Mouse (Mus musculus): ENCODE results near the gene Adh4.
"Not testable (repeated sequence)": the region's sequence is repeated elsewhere in the genome, so short reads cannot be mapped to it uniquely, and the experiment has no call there.

Gene Adh4

DNA sequence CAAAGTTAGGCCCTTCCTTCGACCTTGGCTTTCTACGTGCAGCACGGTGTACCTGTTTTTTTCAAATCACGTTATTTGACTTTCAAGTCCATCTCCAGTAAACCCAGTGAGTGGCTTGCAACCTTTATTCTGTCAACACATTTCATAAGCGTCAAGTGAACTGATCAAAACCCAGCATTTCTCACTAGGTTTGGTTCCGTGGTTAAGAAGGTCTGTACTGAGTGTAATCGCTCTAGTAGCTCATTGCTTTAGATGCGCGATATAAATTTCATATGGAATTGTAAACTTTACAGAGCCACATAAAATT lies 28.2 kb downstream of the Adh4 start:
- no peak for DNase-seq (ENCODE audit: low spot score in 2 of 2)

GRCm38 (mm10) chr3:138448077-138448860 lies 33.0 kb downstream of the Adh4 start:
- DNase-seq (ENCODE audit: low spot score in 2 of 2) = no peak

DNA sequence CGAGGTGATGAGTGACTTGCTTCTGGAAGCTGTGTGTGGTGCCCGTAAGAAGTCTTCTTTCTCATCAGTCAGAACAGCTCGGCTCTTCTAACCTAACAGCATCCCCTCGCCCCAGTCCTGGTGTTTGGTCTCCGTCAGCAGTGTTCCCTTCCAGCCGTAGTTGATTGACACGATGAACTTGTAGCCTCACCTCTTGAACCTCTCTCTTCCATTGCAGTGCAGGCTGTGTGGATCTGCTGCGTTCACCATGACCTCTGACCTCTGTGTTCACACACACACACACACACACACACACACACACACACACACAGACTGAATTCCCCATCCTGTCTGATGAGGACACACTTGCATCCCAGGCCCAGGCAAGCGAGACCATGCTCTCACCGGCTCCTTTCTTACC lies 36.9 kb downstream of the Adh4 start:
- no peak for DNase-seq (ENCODE audit: low spot score in 2 of 2)

GRCm38 (mm10) chr3:138454234-138454633 lies 39.0 kb downstream of the Adh4 start:
- DNase-seq (ENCODE audit: low spot score in 2 of 2) = no peak

- DNase-seq (ENCODE audit: low spot score in 2 of 2) = no peak
Observed at GRCm38 (mm10) chr3:138454711-138455435, 39.6 kb downstream of the Adh4 start.

DNA sequence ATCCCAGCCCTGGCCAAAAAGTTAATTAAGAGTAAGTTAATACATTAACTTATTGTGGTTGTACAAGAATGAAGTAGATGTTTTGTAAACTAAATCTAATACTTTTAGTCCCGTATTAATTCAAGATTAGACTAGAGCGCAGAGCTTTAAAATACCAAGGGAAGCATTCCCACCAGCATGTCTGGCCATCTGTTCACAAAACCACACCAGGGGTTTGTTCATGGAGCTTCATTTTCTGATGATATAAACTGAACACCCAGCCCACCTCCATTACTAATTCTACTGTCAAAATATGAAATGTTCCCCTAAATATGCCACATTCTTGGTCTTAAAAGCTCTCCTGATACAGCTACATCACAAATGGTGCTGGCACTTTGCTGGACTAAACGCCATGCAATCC lies 43.2 kb downstream of the Adh4 start:
- no peak for DNase-seq (ENCODE audit: low spot score in 2 of 2)

DNA sequence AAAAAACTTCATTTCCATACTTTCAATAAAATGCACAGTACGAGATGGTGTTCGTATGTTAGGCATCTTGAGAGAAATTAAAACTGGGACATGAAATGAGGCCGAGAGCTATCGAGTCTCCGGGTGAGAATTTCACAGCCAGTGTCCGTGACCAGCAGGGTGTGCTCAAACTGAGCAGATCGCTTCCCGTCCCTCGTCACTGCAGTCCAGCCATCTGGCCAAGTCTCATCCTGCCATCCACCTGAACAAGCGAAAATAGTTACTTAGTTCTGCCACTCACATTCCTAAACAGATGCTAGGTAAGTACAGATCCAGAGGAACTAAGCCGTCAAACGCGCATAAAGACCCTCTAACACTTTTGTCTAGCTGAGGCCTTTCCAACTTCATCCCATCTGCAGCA lies 45.0 kb downstream of the Adh4 start:
- no peak for DNase-seq (ENCODE audit: low spot score in 2 of 2)

- no peak for DNase-seq (ENCODE audit: low spot score in 2 of 2)
Observed at GRCm38 (mm10) chr3:138461832-138462231, 46.6 kb downstream of the Adh4 start.

GRCm38 (mm10) chr3:138463137-138463536 lies 47.9 kb downstream of the Adh4 start:
- DNase-seq (ENCODE audit: low spot score in 2 of 2) = no peak

- no peak for DNase-seq (ENCODE audit: low spot score in 2 of 2)
Observed at GRCm38 (mm10) chr3:138463807-138464206, 48.5 kb downstream of the Adh4 start.

DNA sequence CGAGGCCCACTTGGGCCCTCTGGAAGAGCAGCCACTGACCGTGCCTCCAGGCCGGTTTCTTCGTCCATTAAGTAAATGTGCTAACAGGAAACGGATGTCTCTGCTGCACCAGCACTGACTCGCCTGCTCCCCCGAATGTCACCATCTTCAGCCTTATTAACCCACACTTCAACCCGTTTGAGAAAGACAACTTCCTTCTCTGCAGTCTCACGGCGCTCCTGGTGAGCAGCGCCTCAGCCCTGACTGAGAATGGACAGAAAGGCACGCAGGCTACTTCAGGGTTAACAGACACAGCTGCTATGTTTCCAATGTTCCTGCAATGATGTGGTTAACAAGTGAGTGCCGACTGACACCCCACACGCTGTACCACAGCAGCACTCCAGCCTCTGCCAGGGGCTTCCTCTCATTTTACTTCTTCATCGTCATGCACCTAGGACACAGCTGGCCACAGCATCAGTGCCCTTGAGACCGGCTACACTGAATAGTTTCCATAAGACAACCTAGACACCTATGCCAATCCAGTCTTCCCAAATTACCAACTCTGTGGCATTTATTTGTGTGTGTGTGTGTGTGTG lies 49.4 kb downstream of the Adh4 start:
- no peak for DNase-seq (ENCODE audit: low spot score in 2 of 2)

- not testable (repeated sequence) for DNase-seq (ENCODE audit: low spot score in 2 of 2)
Observed at GRCm38 (mm10) chr3:138466656-138467055, 51.4 kb downstream of the Adh4 start.

GRCm38 (mm10) chr3:138471066-138471465 lies 55.8 kb downstream of the Adh4 start:
- no peak for DNase-seq (ENCODE audit: low spot score in 2 of 2)

GRCm38 (mm10) chr3:138479489-138479888 lies 64.2 kb downstream of the Adh4 start:
- no peak for DNase-seq (ENCODE audit: low spot score in 2 of 2)

Data from natural killer cell, adult 2 months (primary cell).